Mouse (Mus musculus) G1E (cell line): ENCODE measurements at regions not wholly inside any gene's neighbourhood (a gene's known extent, or its start where the extent isn't known, plus 50 kb on each side); places are given as distances from the start of the nearest gene placed in this dataset.

Experiments
- CTCF ChIP-seq: IDR thresholded peaks from 2 replicates; pipeline ENCODE4 v1.5.1; 2012; ENCODE audit warnings: low read depth, low read length, inconsistent platforms, mixed read lengths
- POLR2AphosphoS5 ChIP-seq: IDR thresholded peaks from 2 replicates; pipeline ENCODE4 v1.6.1; 2012; ENCODE audit warnings: low read depth, low read length, inconsistent platforms; ENCODE audit not compliant: insufficient replicate concordance

DNA sequence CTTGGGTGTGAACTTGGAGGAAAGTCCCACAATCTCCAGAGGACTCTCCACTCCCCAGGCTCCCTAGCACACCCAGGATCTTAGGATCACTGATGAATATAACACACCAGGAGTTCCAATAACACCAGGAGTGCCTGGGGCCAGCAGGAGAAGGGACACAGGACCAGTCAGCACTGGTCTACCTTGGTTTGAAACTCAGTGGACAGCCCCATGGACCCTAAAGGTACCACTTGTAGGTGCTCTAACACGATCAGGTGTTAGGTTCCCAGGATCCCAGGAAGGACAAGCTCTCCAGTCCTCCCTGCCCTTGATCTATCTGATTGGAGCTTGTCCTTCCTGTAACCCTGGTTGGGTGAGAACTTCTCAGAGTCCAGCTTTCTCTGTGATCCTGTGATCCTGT, 554.6 kb downstream of the Sema5a start:
- TF ChIP-seq CTCF: no peak
- TF ChIP-seq POLR2AphosphoS5: no peak
